ENCODE assay signal across 15 mouse cellular contexts in the genomic region with DNA sequence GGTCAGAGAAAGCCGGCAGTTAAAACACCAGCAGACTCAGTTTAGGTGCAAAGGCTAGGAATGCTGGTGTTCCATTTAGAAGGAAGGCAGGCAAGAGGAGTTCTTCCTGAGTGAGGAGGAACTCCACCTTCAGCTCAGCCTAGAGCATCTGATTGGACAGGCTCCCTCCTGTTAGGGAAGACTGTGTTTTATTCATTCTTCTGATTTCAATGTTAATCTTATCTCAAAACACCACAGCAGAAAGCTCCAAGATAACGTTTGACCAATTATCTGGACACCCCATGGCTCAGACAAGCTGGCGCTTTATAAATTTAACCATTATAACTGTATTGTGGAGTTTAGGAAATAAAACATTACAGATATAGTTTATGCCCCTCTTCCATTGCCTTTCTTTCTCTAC. TPM values are rescaled to one million over a fixed set of nuclear protein-coding genes. Genes with fewer than 3 reads are reported as not detected.
A peak's percentile ranks its signal among the peaks of the same experiment; 100 is the strongest.
DNase-seq lines count a peak whose midpoint lies in the region; ATAC-seq and TF ChIP-seq lines count a peak whose summit lies in the region.
"Had no signal": no experiment of that assay in that cellular context is flagged by ENCODE, and none has a peak within 500 bp of the region (broad histone marks: within the 10 kb centered on the region; RNA-seq: fewer than 3 reads in every experiment).

No protein-coding gene starts in this region.

- H3K4me1 ChIP-seq in MEL (ENCODE audit: control insufficient read depth in 1 of 2, insufficient read depth in 2 of 2, low read length in 2 of 2) = peaks cover 8 to 11% of the 10 kb centered on the region in 2 experiments
- H3K4me1 ChIP-seq in liver, embryonic 15.5 days (replicated peaks) = peaks cover 28% of the 10 kb centered on the region
- H3K4me1 ChIP-seq in hindbrain, embryonic 12.5 days = peaks cover 17% of the 10 kb centered on the region

- intact Hi-C loops in heart, postnatal 36 days (cut with DNase I) = no loop called here

- no peaks in the 10 kb centered on the region for H3K79me2 ChIP-seq in MEL (ENCODE audit: control insufficient read depth, insufficient read depth, low read length, poor library complexity)

- H3K9ac ChIP-seq in MEL (ENCODE audit: control insufficient read depth, low read depth, low read length, poor library complexity, severe bottlenecking) = 0 out of 2 replicates have a peak overlapping the region, but pooled peaks have one; percentile 12
- H3K9ac ChIP-seq in liver, embryonic 15.5 days = no peak overlapping the region
- no peak overlapping the region for H3K9ac ChIP-seq in hindbrain, embryonic 12.5 days
- H3K9ac ChIP-seq: embryonic facial prominence, embryonic 12.5 days; embryonic facial prominence, embryonic 15.5 days; forebrain, postnatal 0 days; hindbrain, embryonic 15.5 days had no signal

- no peaks in the 10 kb centered on the region for H3K9me3 ChIP-seq in MEL (replicated peaks; ENCODE audit: insufficient read depth, low read length)
- no peaks in the 10 kb centered on the region for H3K9me3 ChIP-seq in liver, embryonic 15.5 days (replicated peaks)
- H3K9me3 ChIP-seq in hindbrain, embryonic 12.5 days (replicated peaks) = no peaks in the 10 kb centered on the region; the same call in 1 of the 2 replicates
- H3K9me3 ChIP-seq: embryonic facial prominence, embryonic 12.5 days; embryonic facial prominence, embryonic 15.5 days; hindbrain, embryonic 15.5 days had no signal

- no peak for TF ChIP-seq POLR2A in MEL (IDR thresholded peaks at IDR 0.05; ENCODE audit: control insufficient read depth in 1 of 2, insufficient read depth in 1 of 2, low read depth in 1 of 2, low read length in 2 of 2, poor library complexity in 1 of 2)

- TF ChIP-seq EP300 in MEL (IDR thresholded peaks at IDR 0.05; ENCODE audit: low read depth in 1 of 2, low read length in 2 of 2) = peak; percentile 58 to 73; a peak in 3 of 4 replicates

- peaks cover 0 to 6% of the 10 kb centered on the region in 2 experiments; a peak in 2 of 4 replicates for H3K36me3 ChIP-seq in MEL (ENCODE audit: control insufficient read depth in 1 of 2, insufficient read depth in 2 of 2, low read length in 2 of 2)
- H3K36me3 ChIP-seq in liver, embryonic 15.5 days (replicated peaks) = no peaks in the 10 kb centered on the region
- H3K36me3 ChIP-seq in hindbrain, embryonic 12.5 days = no peaks in the 10 kb centered on the region
- H3K36me3 ChIP-seq: embryonic facial prominence, embryonic 12.5 days; embryonic facial prominence, embryonic 15.5 days; hindbrain, embryonic 10.5 days; hindbrain, embryonic 15.5 days had no signal

- no peak for TF ChIP-seq CTCF in MEL (IDR thresholded peaks at IDR 0.05 in 2 of 3, conservative IDR thresholded peaks at IDR 0.05 in 1 of 3; ENCODE audit: control insufficient read depth in 1 of 3, insufficient read depth in 1 of 3, low read depth in 2 of 3, low read length in 3 of 3, poor library complexity in 1 of 3, severe bottlenecking in 1 of 3)

- peak overlapping the region; percentile 33; the same call in 1 of the 2 replicates for H3K27ac ChIP-seq in MEL (ENCODE audit: control insufficient read depth, low read depth, low read length)
- H3K27ac ChIP-seq in liver, embryonic 15.5 days (replicated peaks) = no peak overlapping the region
- no peak overlapping the region for H3K27ac ChIP-seq in hindbrain, embryonic 12.5 days
- H3K27ac ChIP-seq: embryonic facial prominence, embryonic 12.5 days; embryonic facial prominence, embryonic 15.5 days; gastrocnemius, adult 2 months; hindbrain, embryonic 10.5 days; hindbrain, embryonic 15.5 days had no signal

- no peaks in the 10 kb centered on the region for H3K27me3 ChIP-seq in MEL (ENCODE audit: control insufficient read depth in 1 of 2, insufficient read depth in 2 of 2, low read length in 2 of 2)
- peaks cover 19% of the 10 kb centered on the region for H3K27me3 ChIP-seq in liver, embryonic 15.5 days
- peaks cover 30% of the 10 kb centered on the region for H3K27me3 ChIP-seq in hindbrain, embryonic 12.5 days
- H3K27me3 ChIP-seq: Patski had no signal

- TF ChIP-seq RAD21 in MEL (IDR thresholded peaks at IDR 0.05; ENCODE audit: low read depth, low read length) = no peak

- 0 out of 2 replicates have a peak overlapping the region, but pooled peaks have one; percentile 13 for H3K4me2 ChIP-seq in liver, embryonic 15.5 days
- no peak overlapping the region for H3K4me2 ChIP-seq in hindbrain, embryonic 12.5 days (replicated peaks)
- H3K4me2 ChIP-seq: embryonic facial prominence, embryonic 12.5 days; embryonic facial prominence, embryonic 15.5 days; heart, embryonic 11.5 days; hindbrain, embryonic 15.5 days had no signal

- DNase-seq in 416B (ENCODE audit: low read depth) (peak; percentile 23), MEL (ENCODE audit: low read depth, low spot score) (peak; percentile 43)
- DNase-seq in heart, postnatal 36 days = no peak
- DNase-seq: cerebellum, adult 9-11 months had no signal

- ATAC-seq in liver, embryonic 15.5 days (ENCODE audit: insufficient read depth) = peak; percentile 53
- peak; percentile 24; the same call in 1 of the 2 replicates for ATAC-seq in megakaryocyte-erythroid progenitor cell, adult 5-6 weeks (replicated peaks; ENCODE audit: low FRiP score, low TSS enrichment, poor library complexity, severe bottlenecking)
- no peak for ATAC-seq in hindbrain, embryonic 12.5 days (ENCODE audit: low FRiP score)

- H3K4me3 ChIP-seq in MEL (ENCODE audit: control insufficient read depth in 1 of 2, insufficient read depth in 1 of 2, low read depth in 2 of 2, low read length in 2 of 2) = no peak overlapping the region
- H3K4me3 ChIP-seq in liver, embryonic 15.5 days (replicated peaks) = no peak overlapping the region
- no peak overlapping the region for H3K4me3 ChIP-seq in hindbrain, embryonic 12.5 days
- H3K4me3 ChIP-seq: embryonic facial prominence, embryonic 12.5 days; embryonic facial prominence, embryonic 15.5 days; gastrocnemius, adult 2 months; hindbrain, embryonic 10.5 days; hindbrain, embryonic 15.5 days had no signal

- 14% methylated on average over 3 of the region's 3 CpGs for WGBS in liver, embryonic 15.5 days (ENCODE audit: insufficient replicate concordance)
- WGBS in hindbrain, embryonic 12.5 days = 43% methylated on average over 3 of the region's 3 CpGs

TF ChIP-seq in MEL, 35 proteins besides CTCF, POLR2A, EP300 and RAD21:
- TF ChIP-seq TCF12 (IDR thresholded peaks at IDR 0.05; ENCODE audit: low read depth, low read length) (peak; percentile 78), NRF1 (IDR thresholded peaks at IDR 0.05; ENCODE audit: insufficient read depth, low read depth, low read length, poor library complexity, severe bottlenecking) (no peak), GATA1 (IDR thresholded peaks at IDR 0.05; ENCODE audit: low read depth, low read length) (peak; percentile 89), MAFK (IDR thresholded peaks at IDR 0.05; ENCODE audit: borderline replicate concordance, low read depth, low read length) (no peak), ZNF384 (IDR thresholded peaks at IDR 0.05; ENCODE audit: low read depth, low read length) (no peak), GABPA (IDR thresholded peaks at IDR 0.05; ENCODE audit: low read depth, low read length) (no peak), TAL1 (IDR thresholded peaks at IDR 0.05; ENCODE audit: low read length) (no peak), MYC (IDR thresholded peaks at IDR 0.05; ENCODE audit: low read depth, low read length) (no peak), POLR2AphosphoS2 (IDR thresholded peaks at IDR 0.05; ENCODE audit: low read length) (no peak), ETS1 (IDR thresholded peaks at IDR 0.05; ENCODE audit: low read depth, low read length) (0 out of 2 replicates have a peak, but pooled peaks have one; percentile 20), UBTF (IDR thresholded peaks at IDR 0.05; ENCODE audit: borderline replicate concordance, insufficient read depth, low read depth, low read length) (no peak), USF2 (IDR thresholded peaks at IDR 0.05; ENCODE audit: borderline replicate concordance in 1 of 2, insufficient read depth in 1 of 2, low read depth in 1 of 2, low read length in 2 of 2) (no peak), ZKSCAN1 (IDR thresholded peaks at IDR 0.05; ENCODE audit: low read depth, low read length) (no peak), ZC3H11A (IDR thresholded peaks at IDR 0.05; ENCODE audit: low read depth, low read length) (no peak), MYB (IDR thresholded peaks at IDR 0.05; ENCODE audit: low read depth, low read length) (no peak), KAT2A (conservative IDR thresholded peaks at IDR 0.05; ENCODE audit: low read depth, low read length) (no peak), USF1 (IDR thresholded peaks at IDR 0.05; ENCODE audit: low read depth, low read length) (no peak)

RNA-seq across cellular contexts. Expression of a gene that starts 18.5 kb away (rescaled TPM):
- total RNA-seq in MEL (2012; rRNA removed) = 40.3 and 44.4 TPM in 2 replicates
- 10 to 100 TPM in 1 of 2 experiments, not detected in 1; 73.0 TPM for polyA plus RNA-seq in MEL (2012; ENCODE audit: insufficient read depth in 1 of 2, insufficient read length in 2 of 2, low read depth in 1 of 2, low replicate concordance in 2 of 2, missing spikeins in 1 of 2)
- 32.7 and 33.8 TPM in 2 replicates for polyA plus RNA-seq in liver, embryonic 15.5 days (2015; fragmentation: Nextera tagmentation; extraction: Ambion mirVana)
- total RNA-seq in megakaryocyte-erythroid progenitor cell, adult 5-6 weeks (2014; fragmentation: Nextera tagmentation) = 77.6 and 100 TPM in 2 replicates
- 91.4 and 112 TPM in 2 replicates for total RNA-seq in megakaryocyte-erythroid progenitor cell, adult 5-6 weeks (2017)
- 10 to 100 TPM; 46.5 to 52.8 TPM for total RNA-seq in heart, postnatal 36 days (2021)
- 47.7 and 54.1 TPM in 2 replicates for polyA plus RNA-seq in hindbrain, embryonic 12.5 days (2016; fragmentation: Nextera tagmentation; extraction: Ambion mirVana)

Comparison
In these comparisons a context has a peak if more than half of its experiments do, and no peak if none do; other contexts are left out.
1. DNase-seq: peak in 416B (single experiment) and MEL (single experiment); none in heart, postnatal 36 days (0 of 2).